Mouse (Mus musculus) intestine, embryonic 15.5 days (tissue): Measurements from ENCODE around the gene Ghr. TPM values are rescaled to one million over a fixed set of nuclear protein-coding genes. Genes with fewer than 3 reads are reported as not detected.

ENCODE experiments used
- ATAC-seq: fragments of 200-750 bp; cut with Nextera tagmentation; 2 replicates; pipeline ENCODE4 v1.8.0; 2017; ENCODE audit warnings: moderate TSS enrichment, moderate library complexity
- H3K27ac ChIP-seq: fragments of 300-500 bp; sonication (generic); 2 replicates; pipeline ENCODE4 v1.5.1; 2015; ENCODE audit warnings: mild to moderate bottlenecking, inconsistent platforms
- H3K27me3 ChIP-seq: fragments of 300-500 bp; sonication (generic); replicated peaks from 2 replicates; pipeline ENCODE4 v1.6.1; 2015; ENCODE audit warnings: inconsistent platforms
- H3K36me3 ChIP-seq: fragments of 300-500 bp; sonication (generic); 2 replicates; pipeline ENCODE4 v1.6.1; 2015; ENCODE audit warnings: inconsistent platforms
- H3K4me1 ChIP-seq: fragments of 300-500 bp; sonication (generic); replicated peaks from 2 replicates; pipeline ENCODE4 v1.6.1; 2015; ENCODE audit warnings: inconsistent platforms
- H3K4me2 ChIP-seq: fragments of 300-500 bp; sonication (generic); replicated peaks from 2 replicates; pipeline ENCODE4 v1.6.1; 2015; ENCODE audit warnings: mild to moderate bottlenecking, inconsistent platforms
- H3K4me3 ChIP-seq: fragments of 300-500 bp; sonication (generic); replicated peaks from 2 replicates; pipeline ENCODE4 v1.5.1; 2015; ENCODE audit warnings: inconsistent platforms
- H3K9ac ChIP-seq: fragments of 300-500 bp; sonication (generic); 2 replicates; pipeline ENCODE4 v1.6.1; 2015; ENCODE audit warnings: inconsistent platforms
- H3K9me3 ChIP-seq: fragments of 300-500 bp; sonication (generic); 2 replicates; pipeline ENCODE4 v1.6.1; 2016; ENCODE audit warnings: inconsistent platforms
- WGBS: fragments of 180-500 bp; shearing (Covaris S2); methylation state at CpG from one replicate; pipeline ENCODE4 v1.1.7; 2015; 5-methylcytosine and 5-hydroxymethylcytosine counted together
- polyA plus RNA-seq: library from polyadenylated mRNA; unstranded; fragments of >200 nt; fragmentation: Nextera tagmentation; extraction: Ambion mirVana; gene quantifications from 2 replicates; pipeline ENCODE4 v1.2.1, GENCODE M21; 2015

Ghr gene
- polyA plus RNA-seq = 103 and 111 TPM in 2 replicates

DNA sequence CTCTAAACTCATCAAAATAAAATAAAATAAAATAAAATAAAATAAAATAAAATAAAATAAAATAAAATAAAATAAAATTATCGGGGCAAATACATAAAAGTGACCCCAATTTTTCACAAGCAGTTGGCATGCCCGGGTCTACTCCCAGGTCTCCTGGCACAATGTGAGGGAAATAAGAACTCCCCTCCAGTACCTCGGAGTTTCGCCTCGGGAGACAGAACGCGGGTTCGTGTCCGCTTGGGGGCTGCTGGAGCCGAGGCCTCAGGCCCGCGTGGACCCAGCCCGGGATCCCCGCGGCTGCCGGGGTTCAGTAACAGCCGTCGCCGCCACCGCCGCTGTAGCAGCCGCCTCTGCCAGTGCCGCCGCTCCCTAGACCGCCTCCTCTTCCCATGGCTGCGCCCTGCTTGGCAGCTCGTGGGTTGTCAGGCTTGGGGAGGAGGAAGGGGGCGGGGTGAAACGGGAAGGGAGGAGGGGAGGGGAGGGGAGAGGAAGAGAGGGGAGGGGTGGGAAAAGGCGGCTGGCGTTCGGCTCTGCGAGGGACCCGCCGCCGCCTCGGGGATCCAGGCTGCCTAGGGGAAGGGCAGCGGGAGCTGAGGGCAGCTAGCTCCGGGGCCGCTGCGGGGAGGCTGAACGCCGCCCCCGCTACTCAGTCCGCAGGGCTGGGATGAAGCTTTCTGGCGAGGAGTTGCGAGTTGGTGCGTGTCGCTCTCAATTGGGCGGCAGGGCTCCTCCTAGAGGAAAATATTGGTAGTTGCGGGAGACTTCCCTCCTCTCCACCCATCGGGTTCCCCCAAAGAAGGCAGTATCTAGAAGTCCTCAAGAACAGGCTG is at the start of gene Ghr:
Gene Ghr (minus strand): TSS at position 686 of the 830 bp plus-strand sequence.
- Histone ChIP-seq H3K9me3 (no peaks in the 10 kb centered on the region), H3K9ac (peak within 1 kb of the TSS; percentile 89), H3K4me2 (peak within 1 kb of the TSS; percentile 58), H3K27me3 (no peaks in the 10 kb centered on the region), H3K4me1 (peaks cover 21% of the 10 kb centered on the region; the same call in 1 of the 2 replicates), H3K36me3 (no peaks in the 10 kb centered on the region), H3K27ac (peak within 1 kb of the TSS; percentile 99), H3K4me3 (peak within 1 kb of the TSS; percentile 79)
- WGBS = under 1% methylated on average over 49 of the region's 52 CpGs
- ATAC-seq = peak; percentile 90

DNA sequence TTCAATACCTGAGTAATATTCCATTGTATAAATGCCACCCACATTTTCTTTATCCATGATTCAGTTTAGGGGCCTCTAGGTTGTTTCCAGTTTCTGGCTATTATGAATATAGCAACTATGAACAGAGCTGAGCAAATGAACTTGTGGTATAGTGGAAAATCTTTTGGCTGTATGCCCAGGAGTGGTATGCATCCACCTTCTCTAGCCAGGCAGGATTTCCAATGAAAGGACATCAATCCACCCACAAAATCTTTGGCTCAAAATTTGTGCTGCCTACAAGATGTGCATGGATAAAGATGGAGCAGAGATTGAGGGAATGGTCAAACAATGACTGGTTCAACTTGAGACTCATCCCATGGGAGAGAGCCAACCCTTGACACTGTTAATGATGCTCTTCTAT is 39.5 kb upstream of the Ghr start:
- Histone ChIP-seq H3K9ac (no peak overlapping the region), H3K4me2 (no peak overlapping the region), H3K27ac (no peak overlapping the region), H3K4me3 (no peak overlapping the region), H3K9me3 (no peaks in the 10 kb centered on the region), H3K36me3 (no peaks in the 10 kb centered on the region), H3K4me1 (no peaks in the 10 kb centered on the region), H3K27me3 (no peaks in the 10 kb centered on the region)
- ATAC-seq = no peak

DNA sequence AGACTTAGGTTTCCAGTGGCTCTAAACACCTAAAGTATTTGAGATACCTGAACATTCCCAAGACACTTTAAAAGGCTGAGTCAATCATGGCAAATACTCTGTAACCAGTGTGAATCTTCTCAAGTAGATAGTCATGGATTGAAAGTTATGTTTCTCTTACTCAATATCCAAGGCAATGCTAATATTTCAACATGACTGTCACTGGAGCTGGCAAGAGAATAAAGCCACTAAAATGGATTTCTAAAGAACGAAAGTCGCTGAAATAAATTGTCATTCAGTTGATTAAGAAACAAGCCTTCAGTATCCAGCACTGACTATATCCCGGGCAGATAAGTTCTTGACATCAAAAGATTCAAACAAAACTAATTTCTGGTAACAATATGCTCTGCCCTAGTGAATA is 37.1 kb upstream of the Ghr start:
- no peak overlapping the region for H3K9ac ChIP-seq
- H3K27me3 ChIP-seq = no peaks in the 10 kb centered on the region
- no peak overlapping the region for H3K27ac ChIP-seq
- H3K4me2 ChIP-seq = no peak overlapping the region
- ATAC-seq = no peak
- H3K36me3 ChIP-seq = no peaks in the 10 kb centered on the region
- 82% methylated on average over 3 of the region's 3 CpGs for WGBS
- no peaks in the 10 kb centered on the region for H3K9me3 ChIP-seq
- no peaks in the 10 kb centered on the region for H3K4me1 ChIP-seq
- H3K4me3 ChIP-seq = no peak overlapping the region

DNA sequence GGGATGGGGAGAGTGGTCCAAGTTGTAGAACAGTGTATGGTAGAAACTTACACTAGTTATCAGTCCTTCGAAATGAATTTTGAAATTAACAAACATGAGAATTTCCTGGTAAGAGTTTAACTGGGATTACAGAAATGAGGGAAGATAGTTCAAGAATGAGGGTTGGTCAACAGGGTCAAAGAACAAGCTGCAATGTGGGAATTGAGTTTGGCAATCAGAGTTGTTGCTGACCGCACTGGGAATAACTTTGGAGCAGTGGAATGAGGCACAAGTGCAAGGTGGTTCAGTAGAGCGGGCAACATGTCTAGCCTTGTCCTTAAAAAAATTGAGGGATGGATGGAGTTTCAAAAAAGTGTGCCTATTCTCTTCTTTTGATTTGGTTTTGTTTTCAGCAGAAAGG is 35.0 kb upstream of the Ghr start:
- H3K9me3 ChIP-seq = no peaks in the 10 kb centered on the region
- no peak overlapping the region for H3K9ac ChIP-seq
- no peaks in the 10 kb centered on the region for H3K4me1 ChIP-seq
- no peak overlapping the region for H3K27ac ChIP-seq
- H3K36me3 ChIP-seq = no peaks in the 10 kb centered on the region
- H3K4me3 ChIP-seq = no peak overlapping the region
- 96% methylated on average over 3 of the region's 3 CpGs for WGBS
- no peak overlapping the region for H3K4me2 ChIP-seq
- ATAC-seq = no peak
- no peaks in the 10 kb centered on the region for H3K27me3 ChIP-seq

DNA sequence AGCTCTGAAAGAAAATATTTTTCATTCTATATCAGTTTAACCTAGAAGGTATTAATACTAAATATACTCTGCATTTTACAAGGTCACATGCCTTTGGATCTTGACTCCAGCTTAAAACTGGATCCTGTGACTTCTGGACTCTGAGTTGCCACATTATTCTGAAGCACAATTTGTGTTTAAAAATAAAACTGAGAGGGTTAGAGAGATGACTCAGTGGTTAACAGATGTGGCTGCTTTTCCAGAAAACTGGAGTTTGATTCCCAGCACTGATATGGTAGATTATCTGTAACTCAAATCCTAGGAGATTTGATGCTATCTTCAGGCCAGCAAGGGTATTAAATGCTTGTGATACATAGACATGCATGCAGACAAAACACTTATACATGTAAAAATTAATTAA is 28.7 kb upstream of the Ghr start:
- no peak for ATAC-seq
- Histone ChIP-seq H3K4me3 (no peak overlapping the region), H3K9me3 (no peaks in the 10 kb centered on the region), H3K27ac (no peak overlapping the region), H3K4me1 (no peaks in the 10 kb centered on the region), H3K27me3 (no peaks in the 10 kb centered on the region), H3K36me3 (no peaks in the 10 kb centered on the region), H3K4me2 (no peak overlapping the region), H3K9ac (no peak overlapping the region)

DNA sequence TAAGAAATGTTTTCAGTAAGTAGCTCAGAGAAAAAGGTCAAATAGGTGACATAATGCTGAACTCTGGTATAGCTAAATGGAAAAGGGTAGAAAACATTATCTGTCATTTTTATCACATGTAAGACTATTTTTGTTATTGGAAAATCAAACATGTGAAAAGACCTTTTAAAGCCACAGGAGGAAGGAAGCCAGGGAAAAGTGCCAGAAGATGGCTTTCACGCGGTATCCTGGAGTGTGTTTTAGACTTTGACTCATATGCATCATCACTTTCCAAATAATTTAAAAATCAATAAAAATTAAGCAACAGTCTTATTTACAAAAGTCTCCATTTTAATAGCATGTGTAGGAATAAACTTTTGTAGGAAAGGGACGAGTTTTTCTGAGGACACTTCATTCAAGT is 24.7 kb upstream of the Ghr start:
- H3K36me3 ChIP-seq = no peaks in the 10 kb centered on the region
- no peak for ATAC-seq
- H3K4me1 ChIP-seq = no peaks in the 10 kb centered on the region
- 80% methylated on average over 3 of the region's 3 CpGs for WGBS
- H3K27ac ChIP-seq = no peak overlapping the region
- H3K4me2 ChIP-seq = no peak overlapping the region
- H3K9me3 ChIP-seq = no peaks in the 10 kb centered on the region
- H3K27me3 ChIP-seq = no peaks in the 10 kb centered on the region
- no peak overlapping the region for H3K9ac ChIP-seq
- H3K4me3 ChIP-seq = no peak overlapping the region

DNA sequence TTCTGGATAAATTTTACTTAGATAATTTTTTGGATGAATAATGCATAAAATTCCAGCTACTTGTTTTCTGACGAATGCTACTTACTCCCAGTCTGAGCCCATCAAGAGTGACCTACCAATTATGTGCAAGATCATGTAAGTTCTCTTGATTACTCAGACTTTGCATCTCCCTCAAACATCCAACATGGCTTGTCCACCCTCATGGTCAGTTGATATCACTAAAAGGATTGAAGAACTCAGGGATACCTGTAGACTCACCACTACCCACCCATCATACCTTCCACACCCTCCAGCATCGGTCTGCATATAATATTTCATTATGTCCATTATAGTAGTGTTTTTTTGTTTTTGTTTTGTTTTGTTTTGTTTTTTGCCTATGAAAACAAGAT is 18.8 kb upstream of the Ghr start:
- Histone ChIP-seq H3K4me1 (no peaks in the 10 kb centered on the region), H3K9me3 (no peaks in the 10 kb centered on the region), H3K4me3 (no peak overlapping the region), H3K27ac (0 out of 2 replicates have a peak overlapping the region, but pooled peaks have one; percentile 9), H3K36me3 (no peaks in the 10 kb centered on the region), H3K9ac (no peak overlapping the region), H3K27me3 (no peaks in the 10 kb centered on the region), H3K4me2 (no peak overlapping the region)
- peak; percentile 60 for ATAC-seq
- WGBS = 81% methylated on average over 2 of the region's 2 CpGs

DNA sequence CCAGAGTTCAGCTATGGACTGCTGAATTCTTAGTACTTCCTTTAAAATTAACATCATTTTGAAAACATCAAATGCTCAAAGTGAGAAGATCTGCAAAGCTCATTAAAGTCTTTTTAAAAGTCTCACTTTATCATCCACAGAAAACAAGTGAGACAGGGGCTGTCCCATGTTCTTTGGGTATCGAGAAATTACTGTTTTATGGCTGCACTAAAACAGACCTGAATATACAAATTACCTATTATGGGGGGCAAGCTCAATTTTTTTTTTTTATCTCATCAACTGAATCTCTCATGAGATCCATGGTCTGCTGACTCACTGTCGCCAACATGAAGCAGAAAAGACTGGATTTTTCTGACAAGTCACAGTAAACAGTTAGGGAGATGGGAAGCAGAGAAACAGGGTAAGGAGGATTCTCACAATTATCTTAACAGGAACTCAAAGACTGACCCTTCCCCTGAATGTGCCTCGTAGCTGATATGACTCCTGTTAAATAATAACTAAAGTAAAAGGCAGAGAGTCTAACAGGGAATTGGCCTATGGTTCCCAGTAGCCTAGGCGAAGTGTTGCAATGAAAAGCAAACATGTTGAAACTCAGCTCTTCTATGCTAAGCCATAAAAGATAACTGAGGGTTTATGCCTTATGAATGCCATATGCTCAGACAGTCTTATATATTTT is 18.3 kb upstream of the Ghr start:
- ATAC-seq = peak; percentile 97
- H3K4me2 ChIP-seq = no peak overlapping the region

DNA sequence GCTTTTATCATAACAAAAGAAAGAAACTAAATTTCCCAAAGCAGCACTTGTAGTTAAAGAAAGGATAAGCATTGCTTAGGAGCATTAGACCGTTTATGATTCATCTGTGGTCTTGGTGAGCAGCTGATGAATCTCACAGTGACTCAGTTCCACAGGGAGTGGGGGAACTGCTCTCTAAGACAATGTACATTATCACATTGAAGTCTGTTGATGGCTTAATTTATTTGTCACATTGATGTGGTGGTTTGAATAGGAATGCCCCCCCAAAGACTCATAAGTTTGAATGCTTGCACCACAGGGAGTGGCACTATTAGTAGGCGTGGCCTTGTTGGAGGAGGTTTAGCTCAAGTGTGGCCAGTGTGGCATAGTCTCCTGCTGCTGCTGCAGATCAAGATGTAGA is 4.6 kb upstream of the Ghr start:
- H3K36me3 ChIP-seq = no peaks in the 10 kb centered on the region
- WGBS = 70% methylated on average over 2 of the region's 2 CpGs
- H3K9me3 ChIP-seq = no peaks in the 10 kb centered on the region
- ATAC-seq = no peak
- H3K27ac ChIP-seq = no peak overlapping the region
- peaks cover 8% of the 10 kb centered on the region; the same call in 1 of the 2 replicates for H3K4me1 ChIP-seq
- H3K4me2 ChIP-seq = no peak overlapping the region
- no peak overlapping the region for H3K9ac ChIP-seq
- no peak overlapping the region for H3K4me3 ChIP-seq
- no peaks in the 10 kb centered on the region for H3K27me3 ChIP-seq

More for the DNA sequence above, 18.3 kb upstream of the Ghr start:
- no peak overlapping the region for H3K9ac ChIP-seq
- no peaks in the 10 kb centered on the region for H3K4me1 ChIP-seq
- no peaks in the 10 kb centered on the region for H3K27me3 ChIP-seq
- H3K9me3 ChIP-seq = no peaks in the 10 kb centered on the region
- H3K36me3 ChIP-seq = no peaks in the 10 kb centered on the region
- WGBS = 31% methylated on average over 4 of the region's 4 CpGs
- no peak overlapping the region for H3K27ac ChIP-seq
- no peak overlapping the region for H3K4me3 ChIP-seq

DNA sequence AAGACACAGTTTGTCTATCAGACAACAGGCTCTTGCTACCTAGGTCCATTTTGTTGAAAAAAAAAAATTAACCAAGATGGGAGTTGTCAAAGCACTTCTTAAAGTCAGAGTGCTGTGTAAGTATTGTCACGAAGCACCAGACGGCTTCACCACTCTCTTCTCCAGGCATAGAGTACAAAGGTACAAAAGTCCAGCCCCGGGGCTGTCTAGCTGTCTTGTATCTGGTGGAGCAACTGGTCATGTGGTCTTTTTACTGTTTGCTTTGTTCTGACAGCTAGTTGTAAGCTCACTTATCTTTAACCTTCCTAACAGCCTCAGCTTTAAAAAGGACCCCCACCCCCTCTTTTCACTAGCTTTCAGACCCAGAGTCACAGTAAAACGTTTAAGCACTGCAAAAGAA is 1.1 kb upstream of the Ghr start:
- H3K36me3 ChIP-seq = no peaks in the 10 kb centered on the region
- H3K27me3 ChIP-seq = no peaks in the 10 kb centered on the region
- peak overlapping the region; percentile 19; the same call in 1 of the 2 replicates for H3K4me2 ChIP-seq
- H3K9ac ChIP-seq = no peak overlapping the region
- H3K27ac ChIP-seq = peak overlapping the region; percentile 58
- ATAC-seq = peak; percentile 54
- 15% methylated on average over 4 of the region's 4 CpGs for WGBS
- H3K4me3 ChIP-seq = no peak overlapping the region
- no peaks in the 10 kb centered on the region for H3K9me3 ChIP-seq
- H3K4me1 ChIP-seq = peaks cover 17% of the 10 kb centered on the region; the same call in 1 of the 2 replicates

DNA sequence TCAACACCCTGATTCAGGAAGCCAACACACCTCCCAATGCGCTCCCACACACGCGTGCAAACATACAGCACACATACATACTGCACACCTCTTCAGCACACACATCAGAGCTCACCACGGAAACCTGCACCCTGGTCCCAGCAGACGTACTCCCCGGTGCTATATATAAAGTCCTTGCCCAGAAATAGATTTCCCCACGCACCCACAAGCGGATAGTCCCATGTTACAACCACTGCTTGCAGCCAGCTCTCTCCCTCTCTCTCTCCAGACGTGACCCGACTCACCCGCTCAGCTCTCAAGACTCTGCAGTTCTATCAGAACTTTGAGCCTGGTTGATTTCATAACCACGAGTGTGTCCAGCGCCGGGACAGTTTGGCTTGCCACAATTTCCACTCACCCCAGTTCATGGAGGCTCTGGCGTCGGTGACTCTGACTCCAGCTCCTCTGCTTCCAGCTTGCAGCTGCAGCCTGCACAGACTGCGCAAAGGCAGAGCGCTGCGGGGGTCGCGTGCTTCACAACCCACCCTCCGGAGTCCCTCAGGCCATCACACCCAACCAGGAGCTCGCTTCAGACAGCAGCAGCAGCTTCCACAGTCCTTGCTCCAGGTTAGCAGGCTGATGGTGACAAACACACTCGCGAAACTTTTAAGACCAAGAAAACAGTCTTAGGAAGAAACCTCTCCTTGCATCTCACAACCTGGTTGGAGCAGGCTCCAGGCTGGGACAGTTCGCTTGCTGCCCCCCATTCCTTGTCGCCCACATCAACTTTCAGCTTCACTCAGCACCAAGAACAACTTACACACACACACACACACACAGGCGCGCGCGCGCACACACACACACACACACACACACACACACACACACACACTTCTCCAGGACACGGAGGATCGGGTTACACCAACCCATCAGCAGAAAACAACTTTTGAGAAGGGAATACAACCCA is 1.2 kb downstream of the Ghr start:
- Histone ChIP-seq H3K27me3 (no peaks in the 10 kb centered on the region), H3K36me3 (no peaks in the 10 kb centered on the region), H3K27ac (peak overlapping the region; percentile 99), H3K4me2 (peak overlapping the region; percentile 58), H3K9ac (peak overlapping the region; percentile 89), H3K4me3 (peak overlapping the region; percentile 79), H3K4me1 (peaks cover 21% of the 10 kb centered on the region; the same call in 1 of the 2 replicates), H3K9me3 (no peaks in the 10 kb centered on the region)
- ATAC-seq = peak; percentile 44
- WGBS = 1% methylated on average over 34 of the region's 34 CpGs

DNA sequence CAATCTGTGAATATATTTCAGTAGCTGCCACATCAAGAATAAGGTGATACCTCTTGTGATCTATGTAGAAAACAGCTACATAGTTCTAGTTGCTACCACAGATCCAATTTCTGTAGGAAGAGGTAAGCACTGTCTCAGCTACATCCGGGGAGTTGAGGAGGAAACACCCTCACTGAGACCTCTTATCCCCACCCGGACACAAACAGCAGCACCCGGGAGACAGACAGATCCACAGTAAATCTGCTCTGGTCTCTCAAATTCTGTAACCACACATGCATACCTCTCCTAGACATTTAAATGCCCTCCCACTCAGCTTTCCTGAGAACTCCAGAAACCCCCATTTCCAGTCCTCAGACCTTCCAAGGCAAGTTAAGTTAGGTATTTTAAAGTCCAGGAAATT is 2.0 kb downstream of the Ghr start:
- peak overlapping the region; percentile 79 for H3K4me3 ChIP-seq
- WGBS = 3% methylated on average over 3 of the region's 3 CpGs
- peaks cover 21% of the 10 kb centered on the region; the same call in 1 of the 2 replicates for H3K4me1 ChIP-seq
- H3K27me3 ChIP-seq = no peaks in the 10 kb centered on the region
- H3K9ac ChIP-seq = peak overlapping the region; percentile 89
- H3K27ac ChIP-seq = peak overlapping the region; percentile 99
- no peak for ATAC-seq
- no peaks in the 10 kb centered on the region for H3K36me3 ChIP-seq
- no peaks in the 10 kb centered on the region for H3K9me3 ChIP-seq
- H3K4me2 ChIP-seq = peak overlapping the region; percentile 58
